Mouse (Mus musculus): ENCODE measurements around the gene Ulk4.

Gene Ulk4

GRCm38 (mm10) chr9:121277118-121278060, at the start of gene Ulk4:
Gene Ulk4, minus strand, starts transcription at chr9:121277197.
- DNase-seq = peak; percentile 95

- no peak for DNase-seq
Measured at GRCm38 (mm10) chr9:121322034-121322433, 45.0 kb upstream of the Ulk4 start.

GRCm38 (mm10) chr9:121321118-121321517, 44.1 kb upstream of the Ulk4 start:
- DNase-seq = no peak

- no peak for DNase-seq
Measured at GRCm38 (mm10) chr9:121320433-121320832, 43.4 kb upstream of the Ulk4 start.

GRCm38 (mm10) chr9:121319323-121319966, 42.4 kb upstream of the Ulk4 start:
- no peak for DNase-seq

- peak; percentile 55 to 73 for DNase-seq
Measured at GRCm38 (mm10) chr9:121316621-121317405, 39.8 kb upstream of the Ulk4 start.

- DNase-seq = no peak
Measured at GRCm38 (mm10) chr9:121315901-121316595, 39.1 kb upstream of the Ulk4 start.

- DNase-seq = peak; percentile 78 to 87
Measured at GRCm38 (mm10) chr9:121314541-121315152, 37.6 kb upstream of the Ulk4 start.

- DNase-seq = peak; percentile 89 to 92
Measured at GRCm38 (mm10) chr9:121313656-121314374, 36.8 kb upstream of the Ulk4 start.

GRCm38 (mm10) chr9:121312237-121312891, 35.4 kb upstream of the Ulk4 start:
- DNase-seq = no peak

GRCm38 (mm10) chr9:121311846-121312236, 34.8 kb upstream of the Ulk4 start:
- DNase-seq = no peak

GRCm38 (mm10) chr9:121310501-121310900, 33.5 kb upstream of the Ulk4 start:
- DNase-seq = no peak

- DNase-seq = no peak
Measured at GRCm38 (mm10) chr9:121309287-121309686, 32.3 kb upstream of the Ulk4 start.

GRCm38 (mm10) chr9:121305456-121305855, 28.5 kb upstream of the Ulk4 start:
- DNase-seq = no peak

GRCm38 (mm10) chr9:121304520-121304919, 27.5 kb upstream of the Ulk4 start:
- DNase-seq = no peak

- DNase-seq = no peak
Measured at GRCm38 (mm10) chr9:121303748-121304147, 26.8 kb upstream of the Ulk4 start.

- no peak for DNase-seq
Measured at GRCm38 (mm10) chr9:121303086-121303485, 26.1 kb upstream of the Ulk4 start.

GRCm38 (mm10) chr9:121302543-121302942, 25.5 kb upstream of the Ulk4 start:
- DNase-seq = peak in 1 of 2 experiments; percentile 41

GRCm38 (mm10) chr9:121301041-121301920, 24.3 kb upstream of the Ulk4 start:
- peak in 1 of 2 experiments; percentile 35 for DNase-seq

All from lung, postnatal 4 days (tissue).